Mouse (Mus musculus) frontal cortex, postnatal 10 days (tissue): ENCODE data around the gene Prtn3.

Source experiments
- DNase-seq, 2 experiments: peaks; one replicate each; pipeline ENCODE4 v3.0.0; 2022; ENCODE audit warnings: low spot score in 2 of 2, mixed read lengths in 1 of 2

Gene Prtn3

DNA sequence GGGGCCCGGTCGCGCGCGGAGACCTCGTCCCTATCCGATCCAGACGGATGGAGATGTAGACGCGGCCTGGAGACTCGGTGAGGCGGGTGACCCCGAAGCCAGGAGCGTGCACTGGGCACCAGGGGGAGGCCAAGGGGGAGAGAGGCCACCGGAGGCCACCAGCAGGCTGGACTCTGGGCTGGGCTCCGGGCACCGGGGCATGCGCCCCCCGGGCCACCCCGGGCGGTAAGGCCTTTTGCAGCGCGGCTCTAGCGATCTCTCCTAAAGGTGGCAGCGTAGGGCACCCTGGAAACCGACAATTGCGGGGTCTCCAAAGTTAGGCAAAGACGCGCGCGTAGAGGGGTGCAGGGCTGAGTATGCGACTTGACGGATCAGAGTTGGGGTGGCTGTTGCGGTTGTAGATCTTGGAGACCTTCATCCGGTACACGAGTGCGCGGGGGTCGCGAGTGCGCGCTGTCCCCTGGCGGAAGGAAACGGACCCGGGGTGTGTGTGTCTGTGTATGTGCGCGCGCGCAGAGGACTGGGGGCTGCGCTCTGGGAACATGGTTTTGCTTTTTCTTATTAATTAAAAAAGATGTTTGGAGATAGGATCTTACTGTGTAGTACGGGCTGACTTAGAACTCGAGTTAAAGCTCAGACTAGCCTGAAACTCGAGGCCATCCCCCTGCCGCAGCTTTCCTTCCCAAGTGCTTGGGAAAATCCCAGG, 53.2 kb downstream of the Prtn3 start:
- DNase-seq, result peak in 1 of 2 experiments; percentile 54

- no peak for DNase-seq
These were observed 53.9 kb downstream of the Prtn3 start for GRCm38 (mm10) chr10:79928030-79928694.

DNA sequence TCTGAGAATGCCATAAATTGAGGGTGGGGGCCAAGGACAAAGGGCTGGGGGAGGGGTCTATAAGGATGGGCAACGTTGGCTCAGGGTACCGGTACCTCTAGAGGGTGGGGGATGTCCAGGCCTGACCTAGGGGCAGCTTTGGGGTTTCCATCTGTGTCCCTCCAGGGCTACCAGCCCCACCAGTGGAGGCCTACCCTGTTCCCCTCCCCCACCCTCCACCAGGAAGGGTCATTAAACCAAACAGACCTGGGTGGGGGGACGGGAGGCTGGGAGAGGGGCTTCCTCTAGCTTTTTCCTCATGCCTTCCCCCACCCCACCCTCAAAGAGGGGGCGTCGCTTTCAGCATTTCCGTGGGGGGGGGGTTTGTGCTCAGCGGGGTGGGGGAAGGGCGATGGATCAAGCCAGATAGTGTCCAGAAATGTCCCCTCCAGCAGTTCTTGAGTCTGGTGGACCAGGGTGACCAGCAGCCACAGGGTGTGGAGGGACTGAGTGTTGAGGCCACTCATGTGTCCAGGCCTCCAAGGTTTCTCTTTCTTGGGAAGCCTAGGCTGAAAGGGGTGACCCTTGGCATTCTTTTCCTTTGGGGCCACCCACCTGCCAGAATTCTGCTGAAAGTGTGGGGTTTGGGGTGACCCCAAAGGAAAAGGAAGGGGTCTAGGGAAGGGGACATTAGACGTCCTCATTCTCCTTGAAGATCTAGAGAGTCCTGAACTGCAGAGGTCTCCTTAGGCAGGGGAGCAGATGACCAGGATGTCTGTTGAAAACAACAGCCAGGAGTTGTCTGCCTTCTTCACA, 54.8 kb downstream of the Prtn3 start:
- no peak for DNase-seq

GRCm38 (mm10) chr10:79929967-79930825, 55.9 kb downstream of the Prtn3 start:
- DNase-seq, result no peak

DNA sequence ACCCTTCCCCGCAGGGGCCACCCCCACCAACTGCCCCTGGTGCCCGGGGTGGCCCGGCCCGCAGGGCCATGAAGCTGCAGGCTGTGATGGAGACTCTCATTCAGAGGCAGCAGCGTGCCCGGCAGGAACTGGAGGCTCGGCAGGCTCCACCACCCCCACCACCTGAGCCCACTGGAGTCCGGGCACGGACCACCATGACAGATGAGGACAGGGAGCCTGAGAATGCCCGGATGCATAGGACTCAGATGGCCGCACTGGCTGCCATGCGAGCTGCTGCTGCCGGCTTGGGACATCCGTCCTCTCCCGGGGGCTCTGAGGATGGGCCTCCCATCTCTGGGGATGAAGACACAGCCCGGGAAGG, 56.5 kb downstream of the Prtn3 start:
- no peak for DNase-seq

DNA sequence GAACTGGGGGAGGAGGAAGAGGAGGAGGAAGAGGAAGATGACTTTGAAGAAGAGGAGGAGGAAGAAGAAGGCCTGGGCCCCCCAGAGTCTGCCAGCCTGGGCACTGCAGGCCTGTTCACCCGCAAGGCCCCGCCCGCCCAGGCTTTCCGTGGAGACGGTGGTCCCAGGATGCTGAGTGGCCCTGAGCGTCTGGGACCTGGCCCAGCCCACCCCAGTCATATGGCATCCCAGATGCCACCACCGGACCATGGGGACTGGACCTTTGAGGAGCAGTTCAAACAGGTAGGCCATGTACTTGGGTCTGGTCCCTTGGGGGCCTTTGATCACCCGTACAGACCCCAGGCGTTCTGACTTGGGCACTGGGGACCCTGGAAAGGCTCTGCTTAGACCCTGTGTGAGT, 57.5 kb downstream of the Prtn3 start:
- DNase-seq, result no peak

DNA sequence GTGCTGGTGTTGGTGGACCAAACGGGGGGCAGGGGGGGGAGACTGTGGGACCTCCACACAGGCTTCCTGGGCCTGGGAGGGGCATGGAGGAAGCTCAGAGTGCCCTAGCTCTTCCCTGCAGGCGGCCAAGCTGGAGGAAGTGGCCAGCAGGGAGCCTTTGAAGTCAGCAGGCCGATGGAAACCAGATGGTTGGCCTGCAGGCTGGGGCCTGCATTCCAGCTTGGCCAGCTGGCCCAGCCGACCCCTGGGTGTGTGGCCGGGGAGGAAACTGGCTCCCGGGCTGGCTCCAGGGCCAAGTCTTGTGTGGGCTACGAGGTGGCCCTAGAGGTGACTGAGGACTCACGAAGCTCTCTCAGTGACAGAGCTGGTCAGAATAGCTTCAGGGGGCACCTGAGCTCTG, 58.5 kb downstream of the Prtn3 start:
- DNase-seq, result peak; percentile 63 to 68
